Mouse (Mus musculus) CH12.LX (cell line): ENCODE data around the gene Clec3a. TPM values are rescaled to one million over a fixed set of nuclear protein-coding genes. Genes with fewer than 3 reads are reported as not detected.
A peak's percentile ranks its signal among the peaks of the same experiment; 100 is the strongest.

ENCODE experiments used
- DNase-seq: peaks from one replicate; pipeline ENCODE4 v3.0.0-alpha.2; 2013; ENCODE audit errors: extremely low read depth
- H3K27ac ChIP-seq: 2 replicates; pipeline ENCODE4 v1.5.1; 2012; ENCODE audit warnings: low read depth, mild to moderate bottlenecking, control low read depth, moderate library complexity; ENCODE audit not compliant: insufficient read depth
- H3K27me3 ChIP-seq: replicated peaks from 2 replicates; pipeline ENCODE3; 2012; ENCODE audit warnings: inconsistent platforms
- H3K36me3 ChIP-seq, 2 experiments: replicated peaks in 1 of 2; 2 replicates each; pipeline versions ENCODE3 to v1.6.1; 2012; ENCODE audit warnings: inconsistent platforms in 1 of 2, low read length in 1 of 2, mild to moderate bottlenecking in 1 of 2, mixed read lengths in 1 of 2, moderate library complexity in 1 of 2; ENCODE audit not compliant: control insufficient read depth in 1 of 2, insufficient read depth in 1 of 2
- H3K4me1 ChIP-seq, 2 experiments: 2 replicates each; pipeline ENCODE4 v1.6.1; 2012; ENCODE audit warnings: inconsistent platforms in 1 of 2, moderate library complexity in 1 of 2; ENCODE audit not compliant: insufficient read depth in 2 of 2, control insufficient read depth in 1 of 2
- H3K4me2 ChIP-seq: 2 replicates; pipeline ENCODE4 v1.6.1; 2012; ENCODE audit warnings: low read depth, mild to moderate bottlenecking, control low read depth; ENCODE audit not compliant: poor library complexity, insufficient read depth, severe bottlenecking
- H3K4me3 ChIP-seq, 3 experiments: fragments of 150-350 bp in 1 of 3; sonication (generic) in 1 of 3; replicated peaks in 1 of 3; 2 replicates each; pipeline versions ENCODE3 to v1.5.1; 2011 to 2012; ENCODE audit warnings: low read depth in 2 of 3, low read length in 2 of 3, mild to moderate bottlenecking in 2 of 3, moderate library complexity in 2 of 3, control low read depth in 1 of 3, improper control_type of control experiment in 1 of 3, inconsistent platforms in 1 of 3, mixed read lengths in 1 of 3; ENCODE audit not compliant: poor library complexity in 1 of 3
- H3K79me2 ChIP-seq: replicated peaks from 2 replicates; pipeline ENCODE4 v1.6.1; 2012; ENCODE audit warnings: mild to moderate bottlenecking, moderate library complexity; ENCODE audit not compliant: control insufficient read depth, poor library complexity, insufficient read depth, severe bottlenecking; ENCODE audit errors: extremely low read depth
- H3K9ac ChIP-seq: 2 replicates; pipeline ENCODE4 v1.6.1; 2012; ENCODE audit warnings: low read depth, mild to moderate bottlenecking, control low read depth, moderate library complexity; ENCODE audit not compliant: insufficient read depth
- H3K9me3 ChIP-seq: replicated peaks from 2 replicates; pipeline ENCODE3; 2012; ENCODE audit warnings: low read length, inconsistent platforms, mixed read lengths
- BHLHE40 ChIP-seq: IDR thresholded peaks from 2 replicates; pipeline ENCODE4 v1.6.1; 2011; ENCODE audit warnings: mild to moderate bottlenecking, low read depth, low read length, improper control_type of control experiment
- CHD1 ChIP-seq: IDR thresholded peaks from 2 replicates; pipeline ENCODE4 v1.6.1; 2012; ENCODE audit warnings: low read depth, low read length, improper control_type of control experiment, inconsistent platforms
- CHD2 ChIP-seq: IDR thresholded peaks from 2 replicates; pipeline ENCODE4 v1.6.1; 2011; ENCODE audit warnings: low read length, improper control_type of control experiment
- CTCF ChIP-seq, 2 experiments: IDR thresholded peaks in 1 of 2; conservative IDR thresholded peaks in 1 of 2; 2 replicates each; pipeline ENCODE4 v1.5.1; 2011 to 2012; ENCODE audit warnings: low read depth in 2 of 2, low read length in 2 of 2, improper control_type of control experiment in 1 of 2, inconsistent platforms in 1 of 2, mild to moderate bottlenecking in 1 of 2, moderate library complexity in 1 of 2
- ETS1 ChIP-seq: conservative IDR thresholded peaks from 2 replicates; pipeline ENCODE4 v1.6.1; 2012; ENCODE audit warnings: low read depth, mild to moderate bottlenecking, inconsistent platforms, low read length, improper control_type of control experiment, moderate library complexity
- GABPA ChIP-seq: IDR thresholded peaks from 2 replicates; pipeline ENCODE4 v1.6.1; 2012; ENCODE audit warnings: low read depth, low read length, improper control_type of control experiment, inconsistent platforms; ENCODE audit not compliant: insufficient replicate concordance
- HCFC1 ChIP-seq: IDR thresholded peaks from 2 replicates; pipeline ENCODE4 v1.6.1; 2012; ENCODE audit warnings: low read depth, mild to moderate bottlenecking, inconsistent platforms, low read length, improper control_type of control experiment
- JUN ChIP-seq: IDR thresholded peaks from 2 replicates; pipeline ENCODE4 v1.6.1; 2011; ENCODE audit warnings: low read depth, mild to moderate bottlenecking, low read length, improper control_type of control experiment, moderate library complexity; ENCODE audit not compliant: insufficient read depth
- JUND ChIP-seq: conservative IDR thresholded peaks from 2 replicates; pipeline ENCODE4 v1.6.1; 2011; ENCODE audit warnings: low read depth, low read length, improper control_type of control experiment
- MAX ChIP-seq: IDR thresholded peaks from 2 replicates; pipeline ENCODE4 v1.6.1; 2011; ENCODE audit warnings: low read length, improper control_type of control experiment
- MAZ ChIP-seq: IDR thresholded peaks from 2 replicates; pipeline ENCODE4 v1.6.1; 2012; ENCODE audit warnings: low read depth, mild to moderate bottlenecking, inconsistent platforms, low read length, improper control_type of control experiment, moderate library complexity
- MEF2A ChIP-seq: IDR thresholded peaks from 2 replicates; pipeline ENCODE4 v1.6.1; 2014; ENCODE audit warnings: low read depth, mild to moderate bottlenecking, inconsistent platforms, low read length, improper control_type of control experiment, borderline replicate concordance
- NELFE ChIP-seq: IDR thresholded peaks from 2 replicates; pipeline ENCODE4 v1.6.1; 2011; ENCODE audit warnings: low read depth, low read length, improper control_type of control experiment
- PAX5 ChIP-seq: IDR thresholded peaks from 2 replicates; pipeline ENCODE4 v1.6.1; 2012; ENCODE audit warnings: low read length, inconsistent platforms, mixed read lengths
- POLR2A ChIP-seq: IDR thresholded peaks from 2 replicates; pipeline ENCODE4 v1.6.1; 2011; ENCODE audit warnings: low read depth, mild to moderate bottlenecking, improper control_type of control experiment, low read length
- POLR2AphosphoS2 ChIP-seq: IDR thresholded peaks from 2 replicates; pipeline ENCODE4 v1.6.1; 2011; ENCODE audit warnings: low read depth, low read length, improper control_type of control experiment
- RCOR1 ChIP-seq: conservative IDR thresholded peaks from 2 replicates; pipeline ENCODE4 v1.6.1; 2012; ENCODE audit warnings: low read depth, mild to moderate bottlenecking, inconsistent platforms, low read length, improper control_type of control experiment
- SMC3 ChIP-seq: IDR thresholded peaks from 2 replicates; pipeline ENCODE4 v1.6.1; 2011; ENCODE audit warnings: low read depth, low read length, improper control_type of control experiment
- TBP ChIP-seq: conservative IDR thresholded peaks from 2 replicates; pipeline ENCODE4 v1.6.1; 2011; ENCODE audit warnings: low read depth, low read length, improper control_type of control experiment
- TCF12 ChIP-seq: IDR thresholded peaks from 2 replicates; pipeline ENCODE4 v1.6.1; 2014; ENCODE audit warnings: low read depth, mild to moderate bottlenecking, inconsistent platforms, low read length, improper control_type of control experiment
- UBTF ChIP-seq: IDR thresholded peaks from 2 replicates; pipeline ENCODE4 v1.6.1; 2012; ENCODE audit warnings: low read depth, mild to moderate bottlenecking, inconsistent platforms, low read length, improper control_type of control experiment, moderate library complexity
- USF1 ChIP-seq: IDR thresholded peaks from 2 replicates; pipeline ENCODE4 v1.6.1; 2014; ENCODE audit warnings: low read depth, mild to moderate bottlenecking, inconsistent platforms, low read length, improper control_type of control experiment
- USF2 ChIP-seq: conservative IDR thresholded peaks from 2 replicates; pipeline ENCODE4 v1.6.1; 2011; ENCODE audit warnings: low read depth, low read length, improper control_type of control experiment
- ZC3H11A ChIP-seq: IDR thresholded peaks from 2 replicates; pipeline ENCODE4 v1.6.1; 2012; ENCODE audit warnings: low read depth, mild to moderate bottlenecking, inconsistent platforms, low read length, improper control_type of control experiment
- ZKSCAN1 ChIP-seq: IDR thresholded peaks from 2 replicates; pipeline ENCODE4 v1.6.1; 2012; ENCODE audit warnings: low read depth, inconsistent platforms, low read length, improper control_type of control experiment, borderline replicate concordance
- dilution Hi-C: fragments of 300-500 bp; cut with MboI; formaldehyde crosslinking; loops from 2 replicates; pipeline ENCODE4 v1.14.3; 2020; ENCODE audit warnings: low sequenced_read_pairs; ENCODE audit not compliant: extremely low pct_unique_long_range_greater_than_20kb, extremely low pct_ligation_motif_present
- in situ Hi-C: fragments of 300-500 bp; cut with MboI; formaldehyde crosslinking; loops from 3 replicates; pipeline ENCODE4 v1.14.3; 2019; ENCODE audit warnings: low sequenced_read_pairs, low pct_ligation_motif_present, low pct_unique_long_range_greater_than_20kb, mixed read lengths
- polyA plus RNA-seq: library from polyadenylated mRNA; unstranded; fragments of >175 nt; gene quantifications from 2 replicates; pipeline ENCODE4 v1.2.1, GENCODE M21; 2012; ENCODE audit warnings: low read depth; ENCODE audit not compliant: insufficient read length
- total RNA-seq, 2 experiments: library from RNA; depleted of rRNA; stranded (reverse); fragments of 300-350 nt in 1 of 2; fragments of >200 nt in 1 of 2; gene quantifications; 2 replicates each; pipeline ENCODE4 v1.2.3; 2012 to 2014

The Clec3a gene
- total and polyA plus RNA-seq, 3 experiments: not detected

- Histone ChIP-seq H3K9ac (no peak overlapping the region), H3K79me2 (no peaks in the 10 kb centered on the region), H3K9me3 (no peaks in the 10 kb centered on the region), H3K27me3 (no peaks in the 10 kb centered on the region), H3K4me2 (no peak overlapping the region), H3K4me3 (no peak overlapping the region), H3K36me3 (peaks cover 8 to 71% of the 10 kb centered on the region in 2 experiments)
- TF ChIP-seq BHLHE40: peak; percentile 43
- no peak for TF ChIP-seq MAX
- no peak for TF ChIP-seq TBP
- TF ChIP-seq NELFE: no peak
- peak; percentile 68 for TF ChIP-seq USF1
- TF ChIP-seq HCFC1: no peak
- TF ChIP-seq USF2: peak; percentile 72
- TF ChIP-seq ZKSCAN1: no peak
- TF ChIP-seq CTCF (conservative IDR thresholded peaks at IDR 0.05 in 1 of 2, IDR thresholded peaks at IDR 0.05 in 1 of 2; ENCODE audit: low read depth in 2 of 2, low read length in 2 of 2): peak; percentile 7 to 56; a peak in 2 of 4 replicates
- TF ChIP-seq, all 38 proteins: peak for 4
- Histone ChIP-seq H3K4me1 (no peaks in the 10 kb centered on the region; a peak in 1 of 4 replicates), H3K27ac (no peak overlapping the region)
- DNase-seq: peak; percentile 63
- dilution Hi-C loops: no loop called here
- in situ Hi-C loops: loop anchor here (25.0 kb wide), 1 partner anchor 1977 kb away; no protein-coding TSS in a partner anchor
Observed at GRCm38 (mm10) chr8:114460600-114460999, 42.7 kb downstream of the Clec3a start.

- Histone ChIP-seq H3K79me2 (no peaks in the 10 kb centered on the region), H3K9me3 (no peaks in the 10 kb centered on the region), H3K9ac (no peak overlapping the region), H3K27me3 (no peaks in the 10 kb centered on the region), H3K4me1 (no peaks in the 10 kb centered on the region; a peak in 1 of 4 replicates), H3K36me3 (peaks cover 8 to 64% of the 10 kb centered on the region in 2 experiments), H3K4me2 (no peak overlapping the region), H3K27ac (no peak overlapping the region), H3K4me3 (no peak overlapping the region)
- no peak for DNase-seq
- dilution Hi-C loops (no loop called here), in situ Hi-C loops (loop anchor here (25.0 kb wide), 1 partner anchor 1975 kb away; no protein-coding TSS in a partner anchor)
- TF ChIP-seq POLR2AphosphoS2 (no peak), MAX (no peak), CHD2 (no peak), TBP (no peak)
Observed at GRCm38 (mm10) chr8:114462591-114462990, 44.7 kb downstream of the Clec3a start.

- Histone ChIP-seq H3K4me1 (no peaks in the 10 kb centered on the region; a peak in 1 of 4 replicates), H3K4me2 (no peak overlapping the region), H3K27me3 (no peaks in the 10 kb centered on the region), H3K27ac (no peak overlapping the region), H3K36me3 (peaks cover 8 to 64% of the 10 kb centered on the region in 2 experiments), H3K4me3 (no peak overlapping the region), H3K9ac (no peak overlapping the region), H3K79me2 (no peaks in the 10 kb centered on the region), H3K9me3 (no peaks in the 10 kb centered on the region)
- in situ Hi-C loops (loop anchor here (25.0 kb wide), 1 partner anchor 1974 kb away; no protein-coding TSS in a partner anchor), dilution Hi-C loops (no loop called here)
- no peak for DNase-seq
- no peak for TF ChIP-seq PAX5
- no peak for TF ChIP-seq CHD2
- TF ChIP-seq RCOR1: no peak
- no peak for TF ChIP-seq GABPA
- no peak for TF ChIP-seq MAZ
- no peak for TF ChIP-seq CHD1
- TF ChIP-seq POLR2A: no peak
- no peak for TF ChIP-seq UBTF
- no peak for TF ChIP-seq TCF12
- TF ChIP-seq TBP: no peak
- TF ChIP-seq MAX: no peak
- TF ChIP-seq ETS1: no peak
- TF ChIP-seq MEF2A: no peak
- TF ChIP-seq ZKSCAN1: no peak
- no peak for TF ChIP-seq NELFE
- TF ChIP-seq ZC3H11A: no peak
- TF ChIP-seq SMC3: no peak
- TF ChIP-seq JUN: no peak
- no peak for TF ChIP-seq JUND
Observed at GRCm38 (mm10) chr8:114463305-114463704, 45.4 kb downstream of the Clec3a start.
